Mouse (Mus musculus): Measurements from ENCODE around the gene Dync1i2. TPM values are rescaled to one million over a fixed set of nuclear protein-coding genes. Genes with fewer than 3 reads are reported as not detected.

The Dync1i2 gene
- 22.9 and 24.1 TPM in 2 replicates for polyA plus RNA-seq (2012; rRNA removed)

DNA sequence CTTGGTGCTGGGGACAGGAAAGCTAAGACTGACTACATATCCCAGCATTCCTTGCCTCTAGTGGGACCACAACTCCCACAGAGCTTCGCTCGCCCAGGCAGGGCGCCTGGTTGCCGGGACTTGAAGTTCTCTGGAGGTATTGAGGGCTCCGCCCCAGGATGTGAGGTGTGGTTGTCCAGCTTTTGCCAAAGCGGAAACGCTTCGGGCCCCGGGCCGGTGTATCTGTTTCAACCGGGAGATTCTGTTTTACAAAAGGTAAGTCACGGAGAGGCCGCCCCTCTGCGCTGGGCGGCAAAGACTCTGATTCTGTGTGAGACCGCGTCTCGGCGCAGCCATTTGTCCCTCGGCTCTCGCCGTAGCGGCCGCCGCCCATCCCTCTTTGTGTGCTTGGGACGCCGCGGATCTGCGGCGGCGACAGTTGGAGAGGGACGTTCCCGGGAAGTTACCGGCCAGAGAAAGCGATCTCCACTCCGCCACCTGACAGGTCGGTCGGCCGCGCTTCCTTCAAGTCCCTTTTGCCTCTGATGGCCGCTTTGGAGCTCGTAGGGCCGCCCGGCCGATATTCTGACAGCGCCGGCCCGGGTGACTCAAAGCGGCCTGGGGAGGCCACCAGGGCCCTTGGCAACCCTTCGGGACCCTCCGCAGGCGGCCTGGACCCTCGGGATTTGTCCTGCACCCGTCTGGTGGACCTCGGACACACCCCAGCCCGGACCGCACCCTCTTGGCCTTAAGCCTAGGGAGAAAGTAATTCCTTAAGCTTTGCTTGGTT is at the start of gene Dync1i2:
Gene Dync1i2 (plus strand): TSS at position 116 of the 769 bp plus-strand sequence.

Other genes with a start within 250 kb of the Dync1i2 start
- 4.2 and 4.6 TPM in 2 replicates for gene Dcaf17, start 156.4 kb upstream of the Dync1i2 start, polyA plus RNA-seq (2012; rRNA removed)
- 3.9 and 4.2 TPM in 2 replicates for gene Mettl8, start 156.1 kb upstream of the Dync1i2 start, polyA plus RNA-seq (2012; rRNA removed)
- gene Cybrd1, start 93.8 kb upstream of the Dync1i2 start, polyA plus RNA-seq (2012; rRNA removed): 1.5 and 1.8 TPM in 2 replicates
- gene Slc25a12, start 156.0 kb downstream of the Dync1i2 start, polyA plus RNA-seq (2012; rRNA removed): 13.6 and 14.7 TPM in 2 replicates
- gene Hat1, start 177.3 kb downstream of the Dync1i2 start, polyA plus RNA-seq (2012; rRNA removed): 31.8 and 35.3 TPM in 2 replicates
- gene Metap1d, start 241.6 kb downstream of the Dync1i2 start, polyA plus RNA-seq (2012; rRNA removed): 42.9 and 45.8 TPM in 2 replicates